Mouse (Mus musculus) liver, embryonic 14.5 days (tissue): Measurements from ENCODE around the gene Cc2d2b.

Experiments
- CTCF ChIP-seq: IDR thresholded peaks from 2 replicates; pipeline ENCODE4 v1.5.1; 2016; ENCODE audit warnings: antibody characterized with exemption, low read depth, control low read depth
- EP300 ChIP-seq: IDR thresholded peaks from 2 replicates; pipeline ENCODE4 v1.6.1; 2016; ENCODE audit warnings: antibody characterized with exemption, low read depth

- no peak for TF ChIP-seq CTCF
- no peak for TF ChIP-seq EP300
Observed at GRCm38 (mm10) chr19:40869425-40870105, 121.0 kb downstream of the Cc2d2b start.
